Mouse (Mus musculus) stomach, postnatal 0 days (tissue): ENCODE data around the gene Cep95. TPM values are rescaled to one million over a fixed set of nuclear protein-coding genes. Genes with fewer than 3 reads are reported as not detected.

Experiments used
- ATAC-seq: fragments of 200-750 bp; cut with Nextera tagmentation; 2 replicates; pipeline ENCODE4 v1.8.0; 2017; ENCODE audit not compliant: low FRiP score, low TSS enrichment
- DNase-seq: peaks from one replicate; pipeline ENCODE4 v3.0.0-alpha.2; 2016; ENCODE audit warnings: low spot score
- H3K27ac ChIP-seq: fragments of 300-500 bp; sonication (generic); replicated peaks from 2 replicates; pipeline ENCODE4 v1.5.1; 2014; ENCODE audit warnings: mild to moderate bottlenecking, control low read depth
- H3K27me3 ChIP-seq: fragments of 300-500 bp; sonication (generic); 2 replicates; pipeline ENCODE4 v1.6.1; 2014; ENCODE audit warnings: low read length; ENCODE audit not compliant: control insufficient read depth, insufficient read depth
- H3K36me3 ChIP-seq: fragments of 300-500 bp; sonication (generic); 2 replicates; pipeline ENCODE4 v1.6.1; 2014; ENCODE audit warnings: low read length, mixed read lengths; ENCODE audit not compliant: control insufficient read depth, insufficient read depth
- H3K4me1 ChIP-seq: fragments of 300-500 bp; sonication (generic); replicated peaks from 2 replicates; pipeline ENCODE4 v1.6.1; 2014; ENCODE audit warnings: antibody characterized with exemption; ENCODE audit not compliant: control insufficient read depth, insufficient read depth
- H3K4me2 ChIP-seq: fragments of 300-500 bp; sonication (generic); replicated peaks from 2 replicates; pipeline ENCODE4 v1.6.1; 2014; ENCODE audit warnings: low read depth, mild to moderate bottlenecking, control low read depth, moderate library complexity
- H3K4me3 ChIP-seq: fragments of 300-500 bp; sonication (generic); 2 replicates; pipeline ENCODE4 v1.5.1; 2014; ENCODE audit warnings: low read depth, low read length, control low read depth
- H3K9ac ChIP-seq: fragments of 300-500 bp; sonication (generic); 2 replicates; pipeline ENCODE4 v1.6.1; 2014; ENCODE audit warnings: mild to moderate bottlenecking, low read length, control low read depth, mixed read lengths
- H3K9me3 ChIP-seq: fragments of 300-500 bp; sonication (generic); 2 replicates; pipeline ENCODE4 v1.6.1; 2016; ENCODE audit warnings: low read length; ENCODE audit not compliant: control insufficient read depth
- CTCF ChIP-seq: IDR thresholded peaks from 2 replicates; pipeline ENCODE4 v1.5.1; 2016; ENCODE audit warnings: antibody characterized with exemption, low read depth, mild to moderate bottlenecking, moderate library complexity
- EP300 ChIP-seq: optimal IDR thresholded peaks from 2 replicates; pipeline ENCODE3; 2016; ENCODE audit warnings: antibody characterized with exemption
- WGBS: fragments of 180-500 bp; shearing (Covaris S2); extraction: QIAGEN DNeasy Blood & Tissue Kit; methylation state at CpG from one replicate; pipeline ENCODE4 v1.1.7; 2014; 5-methylcytosine and 5-hydroxymethylcytosine counted together
- polyA plus RNA-seq: library from polyadenylated mRNA; unstranded; fragments of >200 nt; fragmentation: Nextera tagmentation; extraction: Ambion mirVana; gene quantifications from 2 replicates; pipeline ENCODE4 v1.2.1, GENCODE M21; 2015

The Cep95 gene
- polyA plus RNA-seq, 1 experiment from 2014 or later = 4.9 TPM

DNA sequence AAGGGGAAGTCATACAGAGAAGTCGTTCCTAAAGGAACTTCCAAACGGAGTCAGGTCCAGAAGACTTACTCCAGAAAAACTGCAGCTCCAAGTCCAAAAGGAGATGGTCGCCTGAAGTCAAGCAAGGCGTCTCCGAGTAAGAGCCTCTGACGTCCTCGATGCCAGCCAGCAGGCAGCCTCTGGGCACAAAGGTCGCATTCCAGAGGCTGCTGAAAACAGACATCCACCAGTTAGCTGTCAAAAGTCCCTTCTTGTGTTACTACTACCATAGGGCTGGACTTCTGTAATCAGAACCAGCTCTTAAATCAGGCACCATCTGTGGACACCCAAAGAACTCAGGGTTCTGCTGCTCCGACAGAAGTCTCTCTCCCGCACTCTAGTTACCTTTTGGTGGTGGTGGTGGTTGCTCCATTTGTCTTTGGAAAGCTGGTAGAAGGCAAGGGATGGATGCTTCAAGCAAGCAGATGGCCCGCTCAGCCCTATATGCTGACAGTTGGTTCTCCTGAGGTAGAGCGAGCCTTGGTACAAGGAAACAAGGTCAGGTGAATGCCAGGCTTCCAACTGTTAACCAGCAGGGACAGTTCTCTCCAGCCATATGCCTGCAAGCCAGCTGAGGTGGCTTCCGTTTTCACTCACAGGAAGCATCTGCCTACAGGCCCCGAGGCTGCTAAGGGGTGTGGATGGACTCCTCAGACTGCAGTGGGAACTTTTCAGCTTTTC lies 25.7 kb downstream of the Cep95 start:
- Histone ChIP-seq H3K4me3 (no peak overlapping the region), H3K4me2 (no peak overlapping the region), H3K4me1 (no peaks in the 10 kb centered on the region), H3K36me3 (peaks cover 11% of the 10 kb centered on the region), H3K27ac (no peak overlapping the region), H3K27me3 (no peaks in the 10 kb centered on the region), H3K9me3 (no peaks in the 10 kb centered on the region), H3K9ac (no peak overlapping the region)
- WGBS = 73% methylated on average over 14 of the region's 14 CpGs
- TF ChIP-seq EP300 = no peak
- no peak for TF ChIP-seq CTCF
- no peak for DNase-seq
- ATAC-seq = no peak

DNA sequence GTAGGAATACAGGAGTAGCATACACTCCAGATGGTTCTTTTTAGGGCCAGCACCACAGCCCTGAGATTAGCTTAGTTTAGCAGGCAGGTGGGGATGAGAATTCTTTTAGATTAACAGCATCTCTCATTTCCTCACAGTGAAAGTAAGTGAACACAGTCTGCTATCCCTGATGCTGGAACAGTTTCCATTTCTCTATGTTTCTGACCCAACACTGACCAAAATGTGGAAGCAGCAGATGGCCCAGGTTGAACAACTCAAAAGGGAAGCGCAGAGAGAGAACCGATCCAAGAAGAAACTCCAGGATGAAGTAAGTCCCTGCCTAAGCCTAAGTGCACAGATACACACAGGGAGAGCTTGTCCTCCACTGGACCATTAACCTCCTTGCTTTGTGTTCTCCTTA lies 26.3 kb downstream of the Cep95 start:
- no peak for DNase-seq
- TF ChIP-seq CTCF (no peak), EP300 (no peak)
- WGBS = 92% methylated on average over 2 of the region's 2 CpGs

DNA sequence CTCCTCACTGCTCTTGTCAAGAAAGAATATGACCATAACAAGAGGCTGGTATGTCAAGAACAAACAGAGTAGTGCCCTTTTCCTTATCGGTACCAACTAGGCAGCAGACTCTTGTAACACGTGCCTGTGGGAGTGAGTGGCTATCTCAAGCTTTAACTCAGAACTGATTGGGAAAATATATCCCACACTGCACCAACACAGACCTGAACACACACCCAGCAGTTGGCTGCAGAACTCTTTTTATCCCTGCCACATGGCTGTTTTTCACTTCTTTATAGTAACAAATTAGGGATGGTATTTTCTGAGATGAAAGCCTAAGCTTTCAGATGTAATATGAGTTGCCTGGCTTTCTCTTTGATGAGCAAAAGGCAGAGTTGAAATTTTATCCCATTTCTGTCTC lies 26.7 kb downstream of the Cep95 start:
- H3K9ac ChIP-seq = no peak overlapping the region
- H3K27me3 ChIP-seq = no peaks in the 10 kb centered on the region
- DNase-seq (no peak), ATAC-seq (no peak)
- peaks cover 15% of the 10 kb centered on the region for H3K36me3 ChIP-seq
- WGBS = 67% methylated on average over 2 of the region's 2 CpGs
- H3K27ac ChIP-seq = no peak overlapping the region
- H3K9me3 ChIP-seq = no peaks in the 10 kb centered on the region
- TF ChIP-seq EP300 (no peak), CTCF (no peak)
- H3K4me3 ChIP-seq = no peak overlapping the region
- no peaks in the 10 kb centered on the region for H3K4me1 ChIP-seq
- no peak overlapping the region for H3K4me2 ChIP-seq

More for the DNA sequence above, 26.3 kb downstream of the Cep95 start:
- peaks cover 14% of the 10 kb centered on the region for H3K36me3 ChIP-seq
- no peaks in the 10 kb centered on the region for H3K4me1 ChIP-seq
- ATAC-seq = no peak
- H3K4me2 ChIP-seq = no peak overlapping the region
- H3K4me3 ChIP-seq = no peak overlapping the region
- no peaks in the 10 kb centered on the region for H3K9me3 ChIP-seq
- no peak overlapping the region for H3K9ac ChIP-seq
- H3K27ac ChIP-seq = no peak overlapping the region
- no peaks in the 10 kb centered on the region for H3K27me3 ChIP-seq

DNA sequence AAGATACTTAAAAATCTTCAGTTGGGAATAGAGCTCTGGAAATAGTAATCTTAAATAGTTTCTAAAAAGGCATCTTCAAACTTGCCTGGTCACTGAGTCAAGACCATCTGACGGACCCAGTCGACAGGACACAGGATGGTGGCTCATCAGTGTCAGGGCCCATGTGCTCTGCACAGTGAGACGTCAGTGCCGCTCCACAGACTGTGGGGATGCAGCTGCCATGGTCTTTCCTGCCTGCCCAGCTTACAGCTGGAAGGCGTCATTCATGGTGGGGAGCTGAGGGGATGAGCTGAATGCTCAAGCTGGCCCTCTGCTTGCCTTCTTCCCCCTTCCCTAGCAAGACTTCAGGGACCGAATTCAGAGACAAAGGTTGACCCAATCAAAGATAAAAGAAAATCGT lies 27.3 kb downstream of the Cep95 start:
- ATAC-seq (no peak), DNase-seq (no peak)
- Histone ChIP-seq H3K4me1 (no peaks in the 10 kb centered on the region), H3K4me2 (no peak overlapping the region), H3K9ac (no peak overlapping the region), H3K27ac (no peak overlapping the region), H3K27me3 (no peaks in the 10 kb centered on the region), H3K9me3 (no peaks in the 10 kb centered on the region), H3K4me3 (no peak overlapping the region), H3K36me3 (peaks cover 10% of the 10 kb centered on the region; the same call in 1 of the 2 replicates)
- TF ChIP-seq EP300 (no peak), CTCF (no peak)
- 78% methylated on average over 7 of the region's 7 CpGs for WGBS

DNA sequence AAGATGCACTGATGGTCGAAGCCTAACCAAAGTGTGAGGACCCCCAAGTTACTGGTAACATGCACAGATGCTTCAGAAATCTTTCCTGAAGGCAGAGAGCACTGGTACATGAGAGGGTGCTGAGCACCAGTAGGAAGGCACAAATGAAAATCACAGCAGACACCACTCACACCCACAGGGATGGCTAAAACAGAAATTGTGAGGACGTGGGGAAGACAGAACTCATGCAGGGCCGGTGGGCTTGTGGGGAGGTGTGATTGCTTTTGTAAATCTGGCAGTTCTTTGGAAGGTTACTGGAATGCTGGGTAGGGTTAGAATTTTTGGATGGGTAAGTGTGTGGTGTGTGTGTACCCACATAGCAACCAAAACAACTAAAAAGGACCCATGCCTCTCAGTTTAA lies 28.1 kb downstream of the Cep95 start:
- Histone ChIP-seq H3K9me3 (no peaks in the 10 kb centered on the region), H3K4me2 (no peak overlapping the region), H3K27ac (no peak overlapping the region), H3K4me1 (no peaks in the 10 kb centered on the region), H3K9ac (no peak overlapping the region), H3K27me3 (no peaks in the 10 kb centered on the region), H3K4me3 (no peak overlapping the region), H3K36me3 (peaks cover 10% of the 10 kb centered on the region; the same call in 1 of the 2 replicates)
- ATAC-seq (no peak), DNase-seq (no peak)
- 82% methylated on average over 3 of the region's 3 CpGs for WGBS
- TF ChIP-seq EP300 (no peak), CTCF (no peak)

- H3K36me3 ChIP-seq = peaks cover 10% of the 10 kb centered on the region
- TF ChIP-seq CTCF (no peak), EP300 (no peak)
- H3K27ac ChIP-seq = no peak overlapping the region
- no peaks in the 10 kb centered on the region for H3K4me1 ChIP-seq
- WGBS = 67% methylated on average over 6 of the region's 6 CpGs
- H3K4me2 ChIP-seq = no peak overlapping the region
- H3K4me3 ChIP-seq = no peak overlapping the region
- DNase-seq (no peak), ATAC-seq (no peak)
- H3K9me3 ChIP-seq = no peaks in the 10 kb centered on the region
- H3K27me3 ChIP-seq = no peaks in the 10 kb centered on the region
- no peak overlapping the region for H3K9ac ChIP-seq
Observed at GRCm38 (mm10) chr11:106817808-106818207, 28.8 kb downstream of the Cep95 start.
